Mouse (Mus musculus) kidney, adult 11 months (tissue): ENCODE measurements at regions not wholly inside any gene's neighbourhood (a gene's known extent, or its start where the extent isn't known, plus 50 kb on each side); places are given as distances from the start of the nearest gene placed in this dataset.
A peak's percentile ranks its signal among the peaks of the same experiment; 100 is the strongest.

Experiments used
- DNase-seq: peaks from one replicate; pipeline ENCODE4 v3.0.0; 2022

GRCm38 (mm10) chr13:99056432-99057292, 72.3 kb upstream of the 1700024P04Rik start:
- no peak for DNase-seq

DNA sequence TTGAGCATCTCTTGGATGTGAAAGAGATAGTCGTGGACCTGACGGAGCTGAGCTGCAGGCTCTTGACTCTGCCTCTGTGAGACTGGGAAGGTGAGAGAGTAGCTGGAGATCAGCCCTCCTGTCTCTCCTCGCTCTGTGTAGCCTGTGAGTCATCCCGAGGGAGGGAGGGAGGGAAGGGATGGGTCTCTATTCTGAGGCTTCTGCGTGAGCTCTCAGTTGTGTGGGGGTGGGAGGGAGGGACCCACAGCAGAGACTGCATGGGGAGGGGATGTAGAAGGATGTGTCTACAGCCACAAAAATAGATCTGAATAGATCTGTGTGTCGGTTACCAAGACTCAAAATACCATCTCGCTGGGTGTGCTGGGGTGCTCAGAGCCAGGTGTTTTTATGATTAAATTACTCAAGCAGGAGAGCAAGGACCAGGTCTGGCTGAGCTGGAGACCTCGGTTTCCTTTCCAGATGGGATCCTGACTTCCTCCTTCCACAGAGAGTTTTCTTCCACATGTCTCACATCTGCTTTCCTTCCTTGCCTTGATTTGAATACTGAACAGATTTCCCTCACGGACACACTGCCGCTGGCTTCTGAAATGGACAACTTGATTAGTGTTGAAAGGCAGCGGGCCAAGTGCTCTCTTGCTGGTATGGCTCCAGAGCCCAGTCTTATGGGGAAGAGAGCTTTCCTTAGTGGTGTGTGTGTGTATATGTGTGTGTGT, 71.4 kb upstream of the 1700024P04Rik start:
- no peak for DNase-seq

DNA sequence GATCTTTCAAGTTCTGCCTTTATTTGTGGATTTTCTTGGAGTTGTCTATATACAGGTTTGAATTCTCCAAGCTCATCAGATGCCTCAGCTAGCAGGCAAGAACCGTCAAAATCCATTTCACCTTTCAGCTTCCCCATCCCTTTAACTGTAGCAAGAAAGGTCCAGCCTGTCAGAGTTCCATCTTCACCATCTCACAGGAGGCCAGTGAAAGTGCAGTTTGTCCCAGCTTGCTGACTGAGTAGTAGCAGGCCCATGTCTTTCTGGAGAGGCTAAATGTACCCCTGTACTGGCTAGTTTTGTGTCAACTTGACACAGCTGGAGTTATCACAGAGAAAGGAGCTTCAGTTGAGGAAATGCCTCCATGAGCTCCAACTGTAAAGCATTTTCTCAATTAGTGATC, 67.7 kb upstream of the 1700024P04Rik start:
- no peak for DNase-seq

DNA sequence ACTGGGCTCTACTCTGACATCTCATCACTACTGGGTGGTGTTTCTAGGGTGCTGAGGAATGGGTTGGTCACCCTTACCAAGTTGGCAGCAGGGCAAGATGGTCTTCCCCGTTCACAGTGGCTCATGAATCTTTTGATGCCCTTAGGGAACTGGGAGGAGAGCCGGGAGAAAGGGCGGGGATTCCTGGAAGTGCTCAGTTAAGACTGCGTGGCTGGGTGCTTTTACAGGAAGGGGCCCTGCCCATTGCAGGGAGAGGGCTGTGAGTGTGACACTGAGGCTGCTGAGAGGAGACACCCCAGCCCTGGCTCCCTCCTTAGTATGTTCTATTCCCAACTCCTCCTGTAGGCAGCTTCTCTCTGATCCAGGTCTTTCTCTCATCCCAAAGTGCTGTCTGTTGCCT, 65.3 kb upstream of the 1700024P04Rik start:
- DNase-seq: peak; percentile 21

GRCm38 (mm10) chr13:99048651-99049100, 64.3 kb upstream of the 1700024P04Rik start:
- peak; percentile 79 for DNase-seq

DNA sequence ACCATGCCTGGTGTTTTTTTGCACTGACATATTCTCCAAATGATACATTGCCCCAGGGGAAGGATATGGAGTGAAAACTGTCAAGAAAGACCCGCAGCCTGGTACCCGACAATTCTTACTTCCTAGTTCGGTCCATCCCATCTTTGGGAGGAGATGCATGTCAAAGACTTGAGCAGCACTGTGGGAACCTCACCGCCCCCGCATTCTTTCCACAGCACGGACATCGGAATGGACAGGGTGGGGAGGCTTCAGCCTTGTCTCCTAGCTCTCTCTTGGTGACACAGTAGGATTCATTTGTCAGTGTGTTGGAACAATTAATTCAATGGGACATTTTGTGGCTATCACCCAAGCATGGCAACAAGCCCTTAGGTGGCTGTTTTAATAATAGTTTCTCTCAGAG, 62.9 kb upstream of the 1700024P04Rik start:
- DNase-seq: no peak

GRCm38 (mm10) chr13:99046737-99047136, 62.4 kb upstream of the 1700024P04Rik start:
- DNase-seq: no peak

GRCm38 (mm10) chr13:99042086-99042485, 57.7 kb upstream of the 1700024P04Rik start:
- no peak for DNase-seq

DNA sequence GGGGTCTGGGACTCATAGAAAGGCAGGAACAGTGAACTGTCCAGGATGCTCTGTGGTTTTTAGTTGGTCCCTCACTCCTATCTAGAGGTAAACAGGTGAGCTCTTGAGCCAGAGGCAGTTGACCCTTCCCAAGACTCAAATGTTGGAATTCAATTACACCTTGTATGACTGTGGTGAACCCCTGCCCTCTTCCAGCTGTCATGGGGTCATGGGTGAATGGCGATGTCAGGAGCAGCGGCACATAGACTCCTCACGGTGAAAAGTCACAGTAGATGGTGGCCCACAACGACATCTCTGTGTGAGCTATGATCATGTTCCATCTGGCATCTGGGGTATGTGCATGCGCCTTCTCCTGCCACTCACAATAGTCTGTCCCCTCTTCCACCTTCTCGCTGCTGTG, 56.9 kb upstream of the 1700024P04Rik start:
- no peak for DNase-seq

GRCm38 (mm10) chr13:99040846-99041245, 56.5 kb upstream of the 1700024P04Rik start:
- DNase-seq: no peak

DNA sequence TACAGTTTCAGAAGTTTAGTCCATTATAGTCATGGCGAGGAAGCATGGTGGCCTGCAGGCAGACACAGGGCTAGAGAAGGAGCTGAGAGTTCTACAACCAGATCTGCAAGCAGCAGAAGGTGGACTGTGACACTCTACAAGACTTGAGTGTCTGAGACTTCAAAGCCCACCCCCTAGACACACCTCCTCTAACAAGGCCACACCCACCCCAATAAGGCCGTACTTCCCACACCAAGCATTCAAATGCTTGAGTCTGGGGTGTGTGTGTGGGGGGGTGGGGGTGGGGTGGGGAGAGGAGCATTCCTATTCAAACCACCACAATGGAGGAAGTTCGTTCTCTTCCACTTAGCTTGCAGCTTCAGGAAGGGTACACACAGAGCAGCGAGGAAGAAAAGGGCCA, 55.8 kb upstream of the 1700024P04Rik start:
- no peak for DNase-seq

- DNase-seq: no peak
Measured at GRCm38 (mm10) chr13:99039063-99039385, 54.7 kb upstream of the 1700024P04Rik start.

GRCm38 (mm10) chr13:99038198-99039062, 54.1 kb upstream of the 1700024P04Rik start:
- DNase-seq: no peak

DNA sequence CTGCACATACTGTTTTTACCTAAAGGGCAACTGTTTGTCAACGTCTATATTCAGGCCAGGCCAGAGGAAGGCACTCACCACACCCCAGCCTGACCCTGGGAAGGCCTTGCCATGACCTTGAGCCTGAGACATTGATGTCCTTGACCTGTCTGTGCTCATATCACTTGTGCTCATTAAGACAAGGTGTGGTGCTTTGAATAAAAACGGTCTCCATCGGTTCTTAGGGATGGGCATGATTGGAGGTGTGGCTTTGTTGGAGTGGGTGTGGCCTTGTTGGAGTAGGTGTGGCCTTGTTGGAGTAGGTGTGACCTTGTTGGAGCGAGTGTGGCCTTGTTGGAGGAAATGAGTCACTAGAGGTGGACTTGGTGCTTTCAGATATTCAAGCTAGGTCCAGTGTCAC, 52.8 kb upstream of the 1700024P04Rik start:
- no peak for DNase-seq
